Mouse (Mus musculus) heart, adult 18-20 months (tissue): ENCODE measurements around the gene Sv2a. TPM values are rescaled to one million over a fixed set of nuclear protein-coding genes. Genes with fewer than 3 reads are reported as not detected.
A peak's percentile ranks its signal among the peaks of the same experiment; 100 is the strongest.

Experiments
- DNase-seq, 2 experiments: peaks; one replicate each; pipeline ENCODE4 v3.0.0; 2021 to 2022; ENCODE audit warnings: mixed read lengths in 1 of 2
- total RNA-seq, 2 experiments: library from RNA; stranded (reverse); gene quantifications; 2 replicates each; pipeline ENCODE4 v1.2.3; 2021

Sv2a gene
- total RNA-seq, 2 experiments from 2014 or later, result 1.8 to 2.1 TPM

- peak; percentile 94 to 96 for DNase-seq
Observed at GRCm38 (mm10) chr3:96220765-96221639, 40.1 kb downstream of the Sv2a start, which contains the start of the genes Hist2h2ac and Hist2h2be. Gene Hist2h2ac (minus strand): TSS chr3:96220880. Gene Hist2h2be (plus strand): TSS chr3:96221119.

DNA sequence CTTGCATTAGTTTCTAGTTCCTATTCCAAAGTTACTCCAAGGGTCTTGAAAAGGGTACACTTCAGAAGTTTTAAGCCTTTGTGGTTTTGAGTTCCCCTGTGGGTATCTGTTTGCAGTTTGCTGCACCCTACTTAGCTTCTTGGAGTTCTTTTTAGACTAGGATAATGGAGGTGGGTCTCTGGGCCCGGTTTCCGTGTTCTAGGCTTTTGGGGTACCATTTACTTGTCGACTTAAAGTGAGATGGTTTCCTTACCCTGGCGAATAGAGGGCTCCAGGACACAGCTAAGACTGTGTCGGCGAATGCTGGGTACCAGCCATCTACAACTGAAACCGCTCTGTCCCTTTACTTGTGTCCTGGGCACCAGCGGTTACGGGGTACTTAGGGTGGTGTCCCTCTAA, 40.7 kb downstream of the Sv2a start:
- DNase-seq, result no peak

- DNase-seq, result no peak
Observed at GRCm38 (mm10) chr3:96222774-96223173, 41.8 kb downstream of the Sv2a start.

DNA sequence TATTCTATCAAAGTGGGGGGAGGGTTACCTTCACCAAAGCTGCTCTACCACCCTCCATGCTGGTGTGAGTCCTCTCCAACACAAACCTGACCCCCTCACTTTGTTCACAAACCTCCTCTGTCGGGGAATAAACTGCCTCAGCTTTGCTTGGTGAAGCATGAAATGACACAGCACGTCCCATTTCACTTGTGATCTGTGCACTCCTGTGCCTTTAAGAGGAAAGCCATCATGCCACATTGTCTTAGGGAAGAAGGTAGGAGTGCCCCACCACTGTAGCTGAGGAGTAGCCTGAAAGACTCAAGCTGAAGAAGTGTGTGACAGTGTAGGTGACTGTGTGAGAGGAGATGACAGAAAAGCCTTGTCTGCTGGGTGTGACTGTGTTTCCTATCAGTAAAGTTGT, 44.5 kb downstream of the Sv2a start:
- DNase-seq, result no peak

DNA sequence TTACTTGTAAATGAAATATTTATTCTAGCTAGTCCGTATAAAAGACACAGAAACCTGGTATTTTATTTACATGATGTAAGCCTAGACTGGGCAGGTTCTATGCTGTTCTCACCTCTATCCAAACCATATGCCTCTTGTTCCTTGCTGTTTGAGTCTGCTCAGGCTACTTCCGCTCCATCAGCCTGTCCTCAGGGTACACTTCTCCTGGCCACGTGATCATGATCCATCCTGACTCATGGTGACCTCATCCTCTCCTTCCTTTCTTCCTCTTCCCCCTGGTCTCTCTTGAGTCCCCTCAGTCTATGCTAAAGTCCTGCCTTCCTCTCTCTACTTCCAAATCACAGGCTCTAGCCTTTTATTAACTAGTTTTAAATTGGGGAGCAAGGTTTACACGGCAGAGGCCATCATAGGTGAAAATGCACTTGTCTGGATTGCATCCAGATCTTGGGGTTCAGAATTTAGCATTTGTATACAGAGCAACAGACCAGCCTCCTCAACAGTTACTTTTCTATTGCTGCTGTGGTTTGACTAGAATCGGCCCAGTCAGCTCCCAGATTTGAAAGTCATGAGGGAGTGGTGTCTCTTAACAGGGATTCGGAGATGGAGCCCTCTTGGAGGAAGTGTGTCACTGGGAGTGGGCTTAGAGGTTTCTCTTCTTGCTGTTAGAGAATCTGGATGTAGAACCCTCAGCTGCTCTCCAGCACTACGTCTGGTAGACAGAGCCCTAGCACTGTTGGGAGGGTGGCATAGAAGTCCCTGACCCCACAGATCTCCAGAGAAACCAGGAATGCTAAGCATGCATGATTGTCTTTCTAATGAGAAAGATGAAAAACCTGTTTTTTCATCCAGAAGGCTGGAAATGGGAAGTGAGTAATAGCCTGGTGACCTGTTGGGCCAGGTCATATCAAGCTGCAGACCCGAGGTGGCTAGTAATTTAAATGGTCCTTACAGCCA, 46.0 kb downstream of the Sv2a start:
- DNase-seq, result peak; percentile 39 to 75

GRCm38 (mm10) chr3:96228828-96229227, 47.9 kb downstream of the Sv2a start:
- DNase-seq, result no peak

DNA sequence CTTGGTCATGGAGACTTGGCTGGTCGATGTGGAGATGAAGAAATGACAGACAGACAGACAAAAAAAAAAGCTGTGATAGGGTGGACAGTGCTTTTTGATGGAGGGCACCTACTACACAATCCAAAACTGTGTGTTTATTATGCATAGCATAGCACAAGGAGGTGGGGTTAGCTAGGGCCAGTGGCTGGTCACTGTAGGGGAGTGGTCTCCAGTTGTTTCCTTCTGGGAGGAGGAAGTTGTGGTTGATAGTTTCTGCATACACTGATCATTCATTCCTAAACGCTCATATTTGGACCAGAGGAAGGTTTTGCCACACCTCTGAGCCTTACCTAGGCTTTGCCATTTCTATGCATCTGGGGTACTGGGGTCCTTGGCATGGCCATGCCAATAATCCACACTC, 49.5 kb downstream of the Sv2a start:
- no peak for DNase-seq

GRCm38 (mm10) chr3:96230910-96231757, 50.2 kb downstream of the Sv2a start:
- peak in 1 of 2 experiments; percentile 24 for DNase-seq

- DNase-seq, result no peak
Observed at GRCm38 (mm10) chr3:96231758-96232120, 50.8 kb downstream of the Sv2a start.

GRCm38 (mm10) chr3:96234914-96235313, 54.0 kb downstream of the Sv2a start:
- no peak for DNase-seq

DNA sequence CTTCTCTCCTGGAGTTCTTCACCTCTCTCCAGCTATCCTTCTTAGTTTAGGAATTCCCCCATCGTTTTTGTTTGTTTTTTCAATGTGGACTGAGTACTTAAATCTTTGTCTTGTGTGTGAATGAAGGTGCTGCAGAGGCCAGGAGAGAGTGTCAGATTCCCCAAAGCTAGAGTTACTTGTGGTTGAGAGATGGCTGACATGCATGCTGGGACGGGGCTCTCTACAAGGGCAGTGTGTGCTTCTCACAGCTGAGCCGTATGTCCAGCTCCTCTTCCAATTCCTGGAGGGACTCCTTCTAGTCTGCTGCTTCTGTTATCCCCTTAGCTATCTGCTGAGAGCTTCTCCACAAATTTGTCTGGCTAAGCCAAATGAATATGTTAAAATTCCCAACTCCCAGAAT, 54.9 kb downstream of the Sv2a start:
- DNase-seq, result no peak

DNA sequence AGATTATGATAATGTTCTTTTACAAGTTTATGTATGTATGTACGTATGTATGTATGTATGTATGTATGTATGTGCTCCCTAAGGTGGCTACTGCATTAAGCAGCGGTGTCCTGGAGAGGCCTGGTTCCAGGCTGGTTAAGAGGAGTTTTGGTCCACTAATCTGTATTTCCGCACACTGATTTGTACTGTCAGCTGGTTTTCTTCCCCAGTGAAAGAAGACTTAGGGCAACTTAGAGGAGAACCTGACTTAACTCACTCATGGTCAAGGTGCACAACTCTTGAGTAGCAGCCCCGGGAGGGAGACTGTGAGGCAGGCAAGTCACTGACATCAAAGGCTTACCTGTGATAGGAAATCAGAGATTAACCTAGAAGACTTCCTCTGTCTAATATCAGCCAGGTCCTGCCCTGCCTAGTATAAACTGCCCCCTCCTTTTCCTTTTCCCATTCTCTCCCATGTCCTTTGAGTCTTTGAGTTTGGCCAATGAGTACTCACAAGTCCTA, 55.9 kb downstream of the Sv2a start:
- DNase-seq, result no peak

GRCm38 (mm10) chr3:96237335-96237903, 56.5 kb downstream of the Sv2a start:
- no peak for DNase-seq

- no peak for DNase-seq
Observed at GRCm38 (mm10) chr3:96237904-96238511, 57.1 kb downstream of the Sv2a start.

- DNase-seq, result peak; percentile 63 to 69
Observed at GRCm38 (mm10) chr3:96238954-96239793, 58.2 kb downstream of the Sv2a start, which contains the start of gene Hist2h3c2. Gene Hist2h3c2 (minus strand): TSS chr3:96239127.

DNA sequence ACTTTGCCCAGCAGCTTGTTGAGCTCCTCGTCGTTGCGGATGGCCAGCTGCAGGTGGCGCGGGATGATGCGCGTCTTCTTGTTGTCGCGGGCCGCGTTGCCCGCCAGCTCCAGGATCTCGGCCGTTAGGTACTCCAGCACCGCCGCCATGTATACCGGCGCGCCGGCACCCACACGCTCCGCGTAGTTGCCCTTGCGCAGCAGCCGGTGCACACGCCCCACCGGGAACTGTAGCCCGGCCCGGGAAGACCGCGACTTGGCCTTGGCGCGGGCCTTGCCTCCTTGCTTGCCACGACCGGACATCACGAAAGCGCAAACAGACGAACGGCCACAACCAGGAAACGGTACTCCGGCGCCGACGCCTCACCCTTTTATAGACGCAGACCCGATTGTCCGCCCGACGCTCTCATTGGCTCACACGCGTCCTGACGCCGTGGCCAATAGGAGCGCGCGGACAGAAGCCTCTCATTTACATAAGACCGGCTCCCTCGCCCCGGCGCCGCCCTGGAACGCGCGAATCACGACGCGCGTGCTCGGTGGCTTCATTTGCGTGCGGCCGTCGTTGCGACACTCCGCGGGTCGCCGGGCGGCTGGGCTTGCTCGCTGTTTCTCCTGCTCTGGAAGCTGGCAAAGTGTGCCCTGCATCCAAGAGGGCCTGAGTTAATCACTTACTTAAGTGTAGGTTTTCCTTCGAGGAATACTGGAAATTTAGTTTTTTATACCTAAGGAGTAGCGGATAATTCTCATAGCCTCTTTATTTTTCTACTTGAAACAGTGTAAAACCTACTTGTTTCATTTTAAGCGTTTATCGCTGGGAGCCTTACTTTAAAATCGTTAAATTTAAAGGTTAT, 59.2 kb downstream of the Sv2a start, which contains the start of gene Hist2h2aa2:
Gene Hist2h2aa2, minus strand, starts transcription at position 328 of the 850 bp plus-strand sequence.
- DNase-seq, result peak; percentile 97 to 98

- no peak for DNase-seq
Observed at GRCm38 (mm10) chr3:96240799-96241197, 59.8 kb downstream of the Sv2a start.

- peak; percentile 39 to 42 for DNase-seq
Observed at GRCm38 (mm10) chr3:96243921-96244572, 63.1 kb downstream of the Sv2a start.
